Mouse (Mus musculus) embryonic fibroblast, embryonic 13.5 days (primary cell): Measurements from ENCODE around the gene Ascc2.

Experiments used
- CTCF ChIP-seq: IDR thresholded peaks from 2 replicates; pipeline ENCODE4 v1.5.1; 2011; ENCODE audit warnings: mild to moderate bottlenecking, control low read depth, low read length, moderate library complexity, borderline replicate concordance; ENCODE audit not compliant: insufficient read depth
- POLR2A ChIP-seq: IDR thresholded peaks from 2 replicates; pipeline ENCODE4 v1.6.1; 2011; ENCODE audit warnings: low read depth, mild to moderate bottlenecking, control low read depth, low read length, moderate library complexity

DNA sequence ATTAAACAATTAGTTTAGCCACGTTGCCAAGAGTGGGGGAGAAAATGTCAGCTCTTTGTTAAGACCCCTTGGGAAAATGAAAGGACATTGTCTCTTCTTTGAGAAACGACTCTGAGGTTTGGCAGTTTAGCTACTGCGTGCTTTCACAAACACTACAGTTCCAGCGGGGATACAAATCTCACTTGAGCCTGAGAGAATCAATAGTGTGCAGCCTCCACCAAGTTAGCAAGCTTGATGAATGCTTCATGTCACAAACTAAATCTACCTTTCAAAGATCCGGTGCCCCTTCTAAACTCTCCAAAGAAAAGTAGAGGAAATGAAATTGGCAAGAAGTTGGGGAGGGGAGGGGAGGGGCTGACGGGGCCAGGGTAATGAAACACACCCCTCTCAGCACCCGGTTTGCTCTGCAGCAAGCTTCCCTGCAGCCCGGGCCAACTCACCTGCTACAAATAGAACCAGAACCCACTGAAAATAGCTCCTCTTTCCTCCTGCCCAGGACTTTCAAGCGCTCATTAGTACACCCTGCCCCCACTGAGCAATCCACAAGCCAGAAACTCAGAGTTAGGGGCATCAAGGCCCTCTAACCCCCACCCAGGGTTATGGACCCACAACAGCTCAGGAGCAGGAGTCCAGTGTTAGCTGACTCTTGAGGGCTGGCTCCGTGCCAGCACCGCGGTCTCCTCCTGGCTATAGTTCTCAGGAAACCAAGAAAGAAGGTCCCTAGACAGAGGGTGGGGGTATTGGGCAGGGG lies 34.7 kb upstream of the Ascc2 start:
- no peak for TF ChIP-seq POLR2A
- TF ChIP-seq CTCF: no peak
